Mouse (Mus musculus) stomach, postnatal 0 days (tissue): ENCODE measurements around the gene Ddr1. TPM values are rescaled to one million over a fixed set of nuclear protein-coding genes. Genes with fewer than 3 reads are reported as not detected.
A peak's percentile ranks its signal among the peaks of the same experiment; 100 is the strongest.

Experiments
- ATAC-seq: fragments of 200-750 bp; cut with Nextera tagmentation; 2 replicates; pipeline ENCODE4 v1.8.0; 2017; ENCODE audit not compliant: low FRiP score, low TSS enrichment
- DNase-seq: peaks from one replicate; pipeline ENCODE4 v3.0.0-alpha.2; 2016; ENCODE audit warnings: low spot score
- H3K27ac ChIP-seq: fragments of 300-500 bp; sonication (generic); replicated peaks from 2 replicates; pipeline ENCODE4 v1.5.1; 2014; ENCODE audit warnings: mild to moderate bottlenecking, control low read depth
- H3K27me3 ChIP-seq: fragments of 300-500 bp; sonication (generic); 2 replicates; pipeline ENCODE4 v1.6.1; 2014; ENCODE audit warnings: low read length; ENCODE audit not compliant: control insufficient read depth, insufficient read depth
- H3K36me3 ChIP-seq: fragments of 300-500 bp; sonication (generic); 2 replicates; pipeline ENCODE4 v1.6.1; 2014; ENCODE audit warnings: low read length, mixed read lengths; ENCODE audit not compliant: control insufficient read depth, insufficient read depth
- H3K4me1 ChIP-seq: fragments of 300-500 bp; sonication (generic); replicated peaks from 2 replicates; pipeline ENCODE4 v1.6.1; 2014; ENCODE audit warnings: antibody characterized with exemption; ENCODE audit not compliant: control insufficient read depth, insufficient read depth
- H3K4me2 ChIP-seq: fragments of 300-500 bp; sonication (generic); replicated peaks from 2 replicates; pipeline ENCODE4 v1.6.1; 2014; ENCODE audit warnings: low read depth, mild to moderate bottlenecking, control low read depth, moderate library complexity
- H3K4me3 ChIP-seq: fragments of 300-500 bp; sonication (generic); 2 replicates; pipeline ENCODE4 v1.5.1; 2014; ENCODE audit warnings: low read depth, low read length, control low read depth
- H3K9ac ChIP-seq: fragments of 300-500 bp; sonication (generic); 2 replicates; pipeline ENCODE4 v1.6.1; 2014; ENCODE audit warnings: mild to moderate bottlenecking, low read length, control low read depth, mixed read lengths
- H3K9me3 ChIP-seq: fragments of 300-500 bp; sonication (generic); 2 replicates; pipeline ENCODE4 v1.6.1; 2016; ENCODE audit warnings: low read length; ENCODE audit not compliant: control insufficient read depth
- CTCF ChIP-seq: IDR thresholded peaks from 2 replicates; pipeline ENCODE4 v1.5.1; 2016; ENCODE audit warnings: antibody characterized with exemption, low read depth, mild to moderate bottlenecking, moderate library complexity
- EP300 ChIP-seq: optimal IDR thresholded peaks from 2 replicates; pipeline ENCODE3; 2016; ENCODE audit warnings: antibody characterized with exemption
- WGBS: fragments of 180-500 bp; shearing (Covaris S2); extraction: QIAGEN DNeasy Blood & Tissue Kit; methylation state at CpG from one replicate; pipeline ENCODE4 v1.1.7; 2014; 5-methylcytosine and 5-hydroxymethylcytosine counted together
- polyA plus RNA-seq: library from polyadenylated mRNA; unstranded; fragments of >200 nt; fragmentation: Nextera tagmentation; extraction: Ambion mirVana; gene quantifications from 2 replicates; pipeline ENCODE4 v1.2.1, GENCODE M21; 2015

The Ddr1 gene
- polyA plus RNA-seq, 1 experiment from 2014 or later: 50.8 TPM

DNA sequence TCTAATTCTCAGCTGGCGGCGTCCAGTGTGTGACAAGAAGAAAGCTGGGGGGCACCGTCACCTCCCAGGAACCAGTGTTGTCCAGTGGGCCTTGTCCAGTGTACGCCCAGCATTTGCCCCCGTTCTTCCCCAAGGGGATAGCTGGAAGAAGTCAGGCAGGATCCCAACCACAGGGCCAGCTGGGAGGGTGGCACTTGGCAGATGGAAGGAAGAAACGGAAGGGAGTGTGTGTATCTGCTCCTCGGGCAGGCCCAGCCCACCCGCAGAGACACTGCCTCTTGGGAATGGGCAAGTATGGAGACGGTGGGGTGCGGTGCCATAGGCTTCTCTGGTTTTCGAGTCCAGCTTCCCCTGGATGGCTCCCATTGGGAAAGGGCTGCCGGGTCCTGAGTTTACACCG lies 22.4 kb downstream of the Ddr1 start:
- H3K36me3 ChIP-seq: peaks cover 43% of the 10 kb centered on the region
- H3K9me3 ChIP-seq: no peaks in the 10 kb centered on the region
- TF ChIP-seq EP300 (no peak), CTCF (no peak)
- no peak overlapping the region for H3K27ac ChIP-seq
- no peak overlapping the region for H3K9ac ChIP-seq
- no peaks in the 10 kb centered on the region for H3K27me3 ChIP-seq
- DNase-seq: no peak
- H3K4me1 ChIP-seq: no peaks in the 10 kb centered on the region
- 87% methylated on average over 13 of the region's 13 CpGs for WGBS
- H3K4me2 ChIP-seq: no peak overlapping the region
- ATAC-seq: no peak
- H3K4me3 ChIP-seq: no peak overlapping the region

DNA sequence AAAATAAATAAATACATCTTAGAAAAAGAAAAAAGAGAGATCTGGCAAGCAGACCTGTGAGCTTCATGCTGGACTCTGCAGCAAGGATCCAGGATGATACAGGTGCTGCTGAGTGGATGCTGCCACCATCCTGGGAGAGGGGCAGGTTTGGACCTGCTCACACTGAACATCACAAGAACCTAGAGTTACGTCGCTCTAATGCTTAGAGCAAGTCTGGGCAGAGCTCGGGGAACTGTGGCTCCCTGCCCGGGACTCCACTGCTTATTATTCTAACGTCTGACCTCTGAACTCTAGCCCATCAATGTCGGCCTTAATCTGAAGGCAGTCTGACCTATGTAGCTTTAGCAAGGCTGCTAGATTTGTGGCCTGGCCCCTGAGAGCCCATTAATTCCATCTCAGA lies 23.8 kb downstream of the Ddr1 start:
- H3K27me3 ChIP-seq: no peaks in the 10 kb centered on the region
- no peak overlapping the region for H3K9ac ChIP-seq
- DNase-seq: no peak
- WGBS: 20% methylated on average over 6 of the region's 6 CpGs
- no peak overlapping the region for H3K4me3 ChIP-seq
- no peak overlapping the region for H3K27ac ChIP-seq
- peaks cover 32% of the 10 kb centered on the region for H3K36me3 ChIP-seq
- H3K4me1 ChIP-seq: no peaks in the 10 kb centered on the region
- ATAC-seq: peak; percentile 33; the same call in 1 of the 2 replicates
- TF ChIP-seq CTCF (no peak), EP300 (no peak)
- no peak overlapping the region for H3K4me2 ChIP-seq
- no peaks in the 10 kb centered on the region for H3K9me3 ChIP-seq

DNA sequence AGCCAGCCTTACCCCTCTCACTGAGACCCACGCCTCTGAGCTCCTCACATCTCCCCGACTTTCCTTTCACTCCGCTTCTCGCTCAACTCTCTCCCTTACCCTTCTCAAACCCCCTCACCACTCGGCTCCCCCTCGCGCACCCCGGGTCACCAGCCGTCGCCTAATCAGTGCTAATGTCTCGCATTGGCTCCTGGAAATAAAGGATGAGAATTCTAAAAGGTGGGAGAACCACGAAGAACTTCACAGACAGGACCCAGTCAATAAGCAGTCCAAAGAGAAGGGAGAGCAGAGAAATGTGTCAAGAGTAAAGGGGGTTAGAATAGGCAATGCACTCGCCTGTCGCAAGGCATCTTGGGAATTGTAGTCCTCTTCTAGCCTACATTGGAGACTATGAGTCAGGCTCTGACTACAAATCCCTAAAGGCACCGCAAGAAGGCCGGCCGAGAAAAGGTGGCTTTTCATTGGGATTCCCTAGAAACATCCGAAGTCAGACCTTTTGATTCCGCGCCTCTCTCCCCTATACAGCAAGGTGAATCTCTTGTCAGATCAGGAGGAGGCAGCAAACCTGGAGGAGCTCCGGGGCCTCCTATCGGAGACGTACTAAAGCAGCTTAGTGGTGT lies 30.9 kb downstream of the Ddr1 start, which contains the start of gene Gtf2h4:
Gene Gtf2h4 (minus strand): TSS at position 324 of the 620 bp plus-strand sequence.
- WGBS: 0% methylated on average over 23 of the region's 23 CpGs
- H3K4me3 ChIP-seq: peak within 1 kb of the TSS; percentile 62
- peak within 1 kb of the TSS; percentile 80 for H3K9ac ChIP-seq
- H3K27me3 ChIP-seq: no peaks in the 10 kb centered on the region
- 0 out of 2 replicates have a peak, but pooled peaks cover 2% of the 10 kb centered on the region for H3K4me1 ChIP-seq
- H3K9me3 ChIP-seq: no peaks in the 10 kb centered on the region
- peak within 1 kb of the TSS; percentile 82 for H3K4me2 ChIP-seq
- no peaks in the 10 kb centered on the region for H3K36me3 ChIP-seq
- peak within 1 kb of the TSS; percentile 41; the same call in 1 of the 2 replicates for H3K27ac ChIP-seq
- peak; percentile 87 for DNase-seq
- TF ChIP-seq EP300: no peak
- TF ChIP-seq CTCF: peak; percentile 28
- peak; percentile 96 for ATAC-seq

DNA sequence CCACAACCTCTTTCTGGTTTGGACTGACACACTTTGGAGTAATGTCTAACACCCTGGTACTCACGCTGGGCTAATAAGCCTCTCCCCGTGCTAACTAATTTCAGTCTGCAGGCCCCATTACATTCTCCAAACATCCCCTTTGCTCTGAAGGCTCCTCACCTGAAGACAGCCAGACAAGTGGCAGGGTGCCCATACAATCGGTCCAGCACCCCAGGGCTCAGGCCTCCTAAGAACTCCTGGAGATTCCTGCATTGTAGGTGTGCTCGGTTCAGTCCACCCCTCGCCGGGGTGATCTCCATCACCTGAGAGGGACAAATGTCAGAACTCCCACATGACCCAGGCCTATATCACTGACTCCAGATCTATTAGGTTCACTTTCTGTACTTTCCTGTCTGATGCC lies 31.9 kb downstream of the Ddr1 start:
- no peak overlapping the region; the same call in 1 of the 2 replicates for H3K9ac ChIP-seq

GRCm38 (mm10) chr17:35671846-35672245 lies 32.6 kb downstream of the Ddr1 start:
- Histone ChIP-seq H3K27ac (no peak overlapping the region), H3K4me2 (no peak overlapping the region), H3K36me3 (no peaks in the 10 kb centered on the region), H3K27me3 (no peaks in the 10 kb centered on the region), H3K4me3 (no peak overlapping the region), H3K4me1 (0 out of 2 replicates have a peak, but pooled peaks cover 2% of the 10 kb centered on the region), H3K9me3 (no peaks in the 10 kb centered on the region), H3K9ac (no peak overlapping the region)
- 76% methylated on average over 6 of the region's 6 CpGs for WGBS
- no peak for DNase-seq
- no peak for TF ChIP-seq EP300
- TF ChIP-seq CTCF: no peak
- ATAC-seq: no peak

More for the DNA sequence above, 31.9 kb downstream of the Ddr1 start:
- no peak for DNase-seq
- Histone ChIP-seq H3K9me3 (no peaks in the 10 kb centered on the region), H3K4me1 (0 out of 2 replicates have a peak, but pooled peaks cover 2% of the 10 kb centered on the region), H3K27me3 (no peaks in the 10 kb centered on the region), H3K4me2 (no peak overlapping the region; the same call in 1 of the 2 replicates), H3K4me3 (no peak overlapping the region), H3K27ac (no peak overlapping the region), H3K36me3 (no peaks in the 10 kb centered on the region)
- no peak for ATAC-seq
- TF ChIP-seq CTCF: no peak
- no peak for TF ChIP-seq EP300
- 92% methylated on average over 6 of the region's 6 CpGs for WGBS

DNA sequence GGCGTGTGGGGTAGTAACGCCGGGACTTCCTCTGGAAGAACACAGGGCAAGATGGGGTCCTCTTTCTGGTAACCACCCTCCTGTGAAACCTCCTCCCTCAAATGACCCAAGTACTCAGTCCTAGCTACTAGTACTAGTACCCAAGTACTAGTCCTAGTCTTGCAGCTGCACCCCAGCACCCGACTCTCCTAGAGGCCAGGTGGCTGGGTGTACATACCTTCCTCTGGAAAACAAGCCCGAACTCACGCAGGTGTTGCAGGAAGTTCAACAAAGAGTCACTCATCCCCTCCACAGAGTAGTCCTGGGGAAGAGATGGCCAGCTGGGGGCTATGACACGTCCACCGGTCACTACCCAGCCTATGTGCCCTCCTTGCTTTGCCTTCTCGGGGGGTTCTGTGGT lies 34.7 kb downstream of the Ddr1 start:
- no peak overlapping the region for H3K9ac ChIP-seq
- TF ChIP-seq CTCF (no peak), EP300 (no peak)
- no peak overlapping the region for H3K4me2 ChIP-seq
- H3K4me1 ChIP-seq: 0 out of 2 replicates have a peak, but pooled peaks cover 2% of the 10 kb centered on the region
- WGBS: 95% methylated on average over 9 of the region's 9 CpGs
- H3K27me3 ChIP-seq: no peaks in the 10 kb centered on the region
- DNase-seq (no peak), ATAC-seq (no peak)
- H3K27ac ChIP-seq: no peak overlapping the region
- H3K9me3 ChIP-seq: no peaks in the 10 kb centered on the region
- H3K4me3 ChIP-seq: no peak overlapping the region
- H3K36me3 ChIP-seq: no peaks in the 10 kb centered on the region
